Mouse (Mus musculus): Measurements from ENCODE around the gene Gucy1a1. TPM values are rescaled to one million over a fixed set of nuclear protein-coding genes. Genes with fewer than 3 reads are reported as not detected.

The Gucy1a1 gene
- total and polyA plus RNA-seq, 2 experiments from 2014 or later = 57.9 to 101 TPM

- Histone ChIP-seq H3K36me3 (ENCODE audit: insufficient read depth) (no peaks in the 10 kb centered on the region), H3K9ac (no peak overlapping the region), H3K4me3 (ENCODE audit: low read depth, low read length) (no peak overlapping the region), H3K4me2 (ENCODE audit: low read depth) (no peak overlapping the region), H3K27ac (ENCODE audit: low read depth, low read length) (no peak overlapping the region), H3K4me1 (ENCODE audit: insufficient read depth) (peaks cover 4% of the 10 kb centered on the region; the same call in 1 of the 2 replicates), H3K9me3 (ENCODE audit: low read length) (no peaks in the 10 kb centered on the region), H3K27me3 (ENCODE audit: insufficient read depth, low read length) (no peaks in the 10 kb centered on the region)
- no peak for DNase-seq
- WGBS = 61% methylated on average over 1 of the region's 1 CpGs
- TF ChIP-seq CTCF (IDR thresholded peaks at IDR 0.05; ENCODE audit: low read depth) = no peak
- ATAC-seq = no peak
These were observed 16.3 kb downstream of the Gucy1a1 start for GRCm38 (mm10) chr3:82129258-82129657.

- Histone ChIP-seq H3K27ac (ENCODE audit: low read depth, low read length) (no peak overlapping the region), H3K4me2 (ENCODE audit: low read depth) (no peak overlapping the region), H3K4me1 (ENCODE audit: insufficient read depth) (no peaks in the 10 kb centered on the region), H3K4me3 (ENCODE audit: low read depth, low read length) (no peak overlapping the region), H3K9me3 (ENCODE audit: low read length) (no peaks in the 10 kb centered on the region), H3K9ac (no peak overlapping the region), H3K27me3 (ENCODE audit: insufficient read depth, low read length) (no peaks in the 10 kb centered on the region), H3K36me3 (ENCODE audit: insufficient read depth) (no peaks in the 10 kb centered on the region)
- ATAC-seq (no peak), DNase-seq (no peak)
- WGBS = 77% methylated on average over 1 of the region's 1 CpGs
- no peak for TF ChIP-seq CTCF (IDR thresholded peaks at IDR 0.05; ENCODE audit: low read depth)
These were observed 21.0 kb downstream of the Gucy1a1 start for GRCm38 (mm10) chr3:82124567-82124966.

- 98% methylated on average over 1 of the region's 1 CpGs for WGBS
- Histone ChIP-seq H3K36me3 (ENCODE audit: insufficient read depth) (no peaks in the 10 kb centered on the region), H3K4me2 (ENCODE audit: low read depth) (no peak overlapping the region), H3K4me3 (ENCODE audit: low read depth, low read length) (no peak overlapping the region), H3K27ac (ENCODE audit: low read depth, low read length) (no peak overlapping the region), H3K9me3 (ENCODE audit: low read length) (no peaks in the 10 kb centered on the region), H3K4me1 (ENCODE audit: insufficient read depth) (no peaks in the 10 kb centered on the region), H3K27me3 (ENCODE audit: insufficient read depth, low read length) (no peaks in the 10 kb centered on the region), H3K9ac (no peak overlapping the region)
- TF ChIP-seq CTCF (IDR thresholded peaks at IDR 0.05; ENCODE audit: low read depth) = no peak
- no peak for DNase-seq
- no peak for ATAC-seq
These were observed 26.7 kb downstream of the Gucy1a1 start for GRCm38 (mm10) chr3:82118916-82119315.

GRCm38 (mm10) chr3:82112439-82112838, 33.1 kb downstream of the Gucy1a1 start:
- no peak for DNase-seq
- Histone ChIP-seq H3K9me3 (ENCODE audit: low read length) (no peaks in the 10 kb centered on the region), H3K4me3 (ENCODE audit: low read depth, low read length) (no peak overlapping the region), H3K4me1 (ENCODE audit: insufficient read depth) (no peaks in the 10 kb centered on the region), H3K36me3 (ENCODE audit: insufficient read depth) (peaks cover 6% of the 10 kb centered on the region; the same call in 1 of the 2 replicates), H3K27ac (ENCODE audit: low read depth, low read length) (no peak overlapping the region), H3K27me3 (ENCODE audit: insufficient read depth, low read length) (no peaks in the 10 kb centered on the region), H3K4me2 (ENCODE audit: low read depth) (no peak overlapping the region), H3K9ac (no peak overlapping the region)
- TF ChIP-seq CTCF (IDR thresholded peaks at IDR 0.05; ENCODE audit: low read depth) = no peak
- ATAC-seq = no peak
- WGBS = 60% methylated on average over 2 of the region's 2 CpGs

- Histone ChIP-seq H3K27ac (ENCODE audit: low read depth, low read length) (no peak overlapping the region), H3K9me3 (ENCODE audit: low read length) (no peaks in the 10 kb centered on the region), H3K9ac (no peak overlapping the region), H3K36me3 (ENCODE audit: insufficient read depth) (peaks cover 6% of the 10 kb centered on the region; the same call in 1 of the 2 replicates), H3K4me2 (ENCODE audit: low read depth) (no peak overlapping the region), H3K4me3 (ENCODE audit: low read depth, low read length) (no peak overlapping the region), H3K27me3 (ENCODE audit: insufficient read depth, low read length) (no peaks in the 10 kb centered on the region), H3K4me1 (ENCODE audit: insufficient read depth) (no peaks in the 10 kb centered on the region)
- DNase-seq = no peak
- 58% methylated on average over 3 of the region's 3 CpGs for WGBS
- peak; percentile 12; the same call in 1 of the 2 replicates for ATAC-seq
- no peak for TF ChIP-seq CTCF (IDR thresholded peaks at IDR 0.05; ENCODE audit: low read depth)
These were observed 33.6 kb downstream of the Gucy1a1 start for GRCm38 (mm10) chr3:82111986-82112385.

GRCm38 (mm10) chr3:82108951-82109350, 36.6 kb downstream of the Gucy1a1 start:
- WGBS = 91% methylated on average over 15 of the region's 15 CpGs
- H3K9ac ChIP-seq = no peak overlapping the region
- no peaks in the 10 kb centered on the region for H3K9me3 ChIP-seq (ENCODE audit: low read length)
- H3K36me3 ChIP-seq (ENCODE audit: insufficient read depth) = peaks cover 6% of the 10 kb centered on the region; the same call in 1 of the 2 replicates
- ATAC-seq (no peak), DNase-seq (no peak)
- no peak overlapping the region for H3K4me3 ChIP-seq (ENCODE audit: low read depth, low read length)
- H3K27me3 ChIP-seq (ENCODE audit: insufficient read depth, low read length) = no peaks in the 10 kb centered on the region
- no peaks in the 10 kb centered on the region for H3K4me1 ChIP-seq (ENCODE audit: insufficient read depth)
- H3K4me2 ChIP-seq (ENCODE audit: low read depth) = no peak overlapping the region
- H3K27ac ChIP-seq (ENCODE audit: low read depth, low read length) = no peak overlapping the region
- TF ChIP-seq CTCF (IDR thresholded peaks at IDR 0.05; ENCODE audit: low read depth) = no peak

GRCm38 (mm10) chr3:82104229-82104628, 41.4 kb downstream of the Gucy1a1 start:
- no peak for ATAC-seq
- H3K9me3 ChIP-seq (ENCODE audit: low read length) = no peaks in the 10 kb centered on the region
- no peaks in the 10 kb centered on the region for H3K4me1 ChIP-seq (ENCODE audit: insufficient read depth)
- no peak overlapping the region for H3K4me3 ChIP-seq (ENCODE audit: low read depth, low read length)
- no peak overlapping the region for H3K9ac ChIP-seq
- peaks cover 3% of the 10 kb centered on the region; the same call in 1 of the 2 replicates for H3K36me3 ChIP-seq (ENCODE audit: insufficient read depth)
- no peak for DNase-seq
- H3K27me3 ChIP-seq (ENCODE audit: insufficient read depth, low read length) = no peaks in the 10 kb centered on the region
- no peak overlapping the region for H3K27ac ChIP-seq (ENCODE audit: low read depth, low read length)
- 62% methylated on average over 6 of the region's 6 CpGs for WGBS
- no peak for TF ChIP-seq CTCF (IDR thresholded peaks at IDR 0.05; ENCODE audit: low read depth)
- H3K4me2 ChIP-seq (ENCODE audit: low read depth) = no peak overlapping the region

Data from forebrain, postnatal 0 days (tissue).